Mouse (Mus musculus): Measurements from ENCODE around the gene Suv39h1.
"Not testable (repeated sequence)": the region's sequence is repeated elsewhere in the genome, so short reads cannot be mapped to it uniquely, and the experiment has no call there.

Gene Suv39h1

DNA sequence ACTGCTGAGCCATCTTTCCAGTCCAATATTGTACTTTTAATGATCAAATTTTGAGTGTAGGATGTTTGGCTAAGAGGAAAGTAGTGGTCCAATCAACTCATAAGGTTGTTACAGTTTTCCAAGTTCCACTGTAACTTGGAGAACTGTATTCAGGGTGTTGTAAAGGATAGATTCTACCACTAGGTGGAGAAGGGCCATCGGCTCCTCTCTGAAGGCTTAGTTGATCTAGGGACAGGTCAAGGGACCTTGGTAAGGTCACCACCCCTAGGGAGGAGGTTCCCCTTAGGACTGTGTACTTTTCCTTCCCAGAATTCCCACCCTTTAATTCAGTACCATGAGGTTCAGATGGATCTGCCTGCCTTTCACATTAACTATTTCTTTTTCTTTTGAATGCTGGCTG lies 41.6 kb downstream of the Suv39h1 start:
- DNase-seq (ENCODE audit: low read depth in 2 of 2, low spot score in 2 of 2) = no peak

DNA sequence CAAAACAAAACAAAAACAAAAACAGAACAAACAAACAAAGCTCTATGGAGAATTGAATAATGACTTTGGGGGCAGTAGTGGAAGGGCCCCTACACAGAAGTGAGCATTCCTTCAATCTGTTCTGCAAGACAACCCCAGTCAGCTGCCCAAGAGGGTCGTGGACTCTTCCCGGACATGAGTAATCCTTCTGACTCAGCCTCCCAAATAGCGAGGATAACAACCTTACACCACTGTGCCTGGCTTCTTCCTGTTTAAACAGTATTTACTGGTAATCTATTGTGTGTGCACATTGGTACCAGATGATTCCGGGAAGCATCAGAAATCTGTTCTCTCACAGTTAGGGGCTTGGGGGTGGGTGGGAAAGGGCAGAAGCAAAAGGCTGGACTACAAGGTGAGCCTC lies 47.7 kb downstream of the Suv39h1 start:
- no peak for DNase-seq (ENCODE audit: low read depth in 2 of 2, low spot score in 2 of 2)

DNA sequence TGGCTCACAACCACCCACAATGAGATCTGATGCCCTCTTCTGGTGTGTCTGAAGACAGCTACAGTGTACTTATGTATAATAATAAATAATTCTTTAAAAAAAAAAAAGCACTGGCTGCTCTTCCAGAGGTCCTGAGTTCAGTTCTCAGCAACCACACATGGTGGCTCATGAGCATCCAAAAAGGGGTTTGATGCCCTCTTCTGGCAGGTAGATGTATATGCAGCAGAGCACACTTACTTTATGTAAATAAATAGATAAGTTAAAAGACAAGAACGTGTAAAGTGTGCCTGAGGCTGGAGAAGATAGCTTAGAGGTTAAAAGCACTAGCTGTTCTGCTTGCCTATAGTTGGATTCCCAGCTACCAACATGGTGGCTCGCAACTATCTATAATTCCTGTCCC lies 49.8 kb downstream of the Suv39h1 start:
- no peak for DNase-seq (ENCODE audit: low read depth in 2 of 2, low spot score in 2 of 2)

DNA sequence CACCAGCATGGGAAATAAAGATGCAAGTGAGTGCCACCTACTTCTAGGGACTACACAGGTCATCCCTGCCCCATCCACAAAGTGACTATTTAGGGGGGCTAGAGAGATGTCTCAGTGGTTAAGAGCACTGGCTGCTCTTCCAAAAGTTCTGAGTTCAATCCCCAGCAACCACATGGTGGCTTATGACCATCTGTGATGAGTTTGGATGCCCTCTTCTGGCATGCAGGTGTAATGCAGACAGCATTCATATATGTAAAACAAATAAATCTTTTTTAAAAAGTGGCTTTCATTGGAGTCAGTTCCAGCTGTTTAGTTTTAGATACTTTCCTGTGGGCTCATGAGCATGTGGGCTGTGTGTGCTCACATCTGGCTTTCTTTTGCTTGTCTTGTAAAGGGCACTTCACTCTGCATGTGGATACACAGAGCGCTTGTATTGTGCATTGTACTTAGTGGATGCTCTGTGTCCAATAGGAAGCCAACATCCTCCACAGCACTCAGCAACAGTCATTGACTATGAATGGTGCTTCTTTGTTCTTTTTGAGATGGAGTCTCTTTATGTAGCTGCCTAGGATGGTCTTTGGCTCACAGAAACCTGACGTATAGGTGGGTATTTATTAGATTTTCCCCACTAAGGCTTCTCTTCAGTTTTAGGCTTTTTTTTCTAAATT lies 54.3 kb downstream of the Suv39h1 start:
- DNase-seq (ENCODE audit: low read depth in 2 of 2, low spot score in 2 of 2) = no peak

DNA sequence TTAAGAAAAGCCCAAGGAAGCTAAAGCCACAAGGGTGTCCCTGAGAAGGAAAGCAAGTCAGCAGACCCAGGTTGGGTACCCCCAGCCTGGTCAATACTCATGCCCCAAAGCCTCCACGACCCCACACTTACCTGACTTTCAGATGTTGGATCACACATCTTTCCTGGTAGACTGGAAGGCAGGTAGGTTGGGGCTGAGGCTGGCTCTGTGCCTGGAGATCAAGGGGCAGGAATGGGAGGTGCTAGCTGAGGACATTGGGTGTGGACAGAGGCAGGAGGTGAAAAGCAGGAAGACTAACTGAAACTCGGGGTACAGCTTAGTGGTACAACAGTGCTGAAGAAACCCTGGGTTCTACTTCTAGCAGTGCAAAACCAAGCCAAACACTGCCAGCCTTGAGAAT lies 56.3 kb downstream of the Suv39h1 start, which contains the start of gene Glod5:
Gene Glod5 (minus strand): TSS at position 207 of the 400 bp plus-strand sequence.
- no peak for DNase-seq (ENCODE audit: low read depth in 2 of 2, low spot score in 2 of 2)

DNA sequence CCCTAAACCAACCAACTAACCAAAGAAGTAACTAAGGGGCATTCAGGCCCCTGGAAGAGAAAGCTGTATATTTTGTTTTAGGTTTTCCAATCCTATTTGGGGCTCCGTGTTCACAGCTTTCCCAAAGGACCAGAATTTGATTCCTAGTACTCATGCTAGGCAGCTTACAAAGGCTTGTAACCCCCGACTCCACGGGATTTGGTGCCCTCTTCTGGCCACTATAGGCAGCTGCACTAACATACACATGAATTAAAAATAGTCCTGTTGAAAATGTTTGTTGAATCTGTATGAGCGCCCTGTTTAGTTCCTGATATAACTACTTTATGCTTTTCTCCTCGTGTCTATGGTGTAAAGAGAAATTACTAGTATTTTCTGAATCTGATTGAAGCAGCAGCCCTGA lies 57.4 kb downstream of the Suv39h1 start:
- peak; percentile 1 to 26 for DNase-seq (ENCODE audit: low read depth in 2 of 2, low spot score in 2 of 2)

DNA sequence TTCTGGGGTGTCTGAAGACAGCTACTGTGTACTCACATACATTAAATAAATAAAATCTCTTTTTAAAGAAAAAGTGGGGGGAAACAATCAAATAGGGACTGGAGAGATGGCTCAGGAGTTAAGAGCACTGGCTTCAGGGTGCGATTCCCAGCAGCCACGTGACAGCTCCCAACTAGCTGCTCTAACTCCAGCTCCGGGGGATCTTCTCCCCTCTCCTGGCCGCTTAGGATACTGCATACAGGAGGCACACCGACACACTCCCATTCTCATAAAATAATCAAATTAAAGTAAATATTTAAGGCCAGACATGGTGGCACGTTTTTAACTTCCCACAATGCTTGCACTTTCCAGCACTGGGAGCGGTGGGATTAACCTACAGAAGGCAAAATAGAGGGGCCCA lies 58.9 kb downstream of the Suv39h1 start:
- DNase-seq (ENCODE audit: low read depth in 2 of 2, low spot score in 2 of 2) = not testable (repeated sequence)

DNA sequence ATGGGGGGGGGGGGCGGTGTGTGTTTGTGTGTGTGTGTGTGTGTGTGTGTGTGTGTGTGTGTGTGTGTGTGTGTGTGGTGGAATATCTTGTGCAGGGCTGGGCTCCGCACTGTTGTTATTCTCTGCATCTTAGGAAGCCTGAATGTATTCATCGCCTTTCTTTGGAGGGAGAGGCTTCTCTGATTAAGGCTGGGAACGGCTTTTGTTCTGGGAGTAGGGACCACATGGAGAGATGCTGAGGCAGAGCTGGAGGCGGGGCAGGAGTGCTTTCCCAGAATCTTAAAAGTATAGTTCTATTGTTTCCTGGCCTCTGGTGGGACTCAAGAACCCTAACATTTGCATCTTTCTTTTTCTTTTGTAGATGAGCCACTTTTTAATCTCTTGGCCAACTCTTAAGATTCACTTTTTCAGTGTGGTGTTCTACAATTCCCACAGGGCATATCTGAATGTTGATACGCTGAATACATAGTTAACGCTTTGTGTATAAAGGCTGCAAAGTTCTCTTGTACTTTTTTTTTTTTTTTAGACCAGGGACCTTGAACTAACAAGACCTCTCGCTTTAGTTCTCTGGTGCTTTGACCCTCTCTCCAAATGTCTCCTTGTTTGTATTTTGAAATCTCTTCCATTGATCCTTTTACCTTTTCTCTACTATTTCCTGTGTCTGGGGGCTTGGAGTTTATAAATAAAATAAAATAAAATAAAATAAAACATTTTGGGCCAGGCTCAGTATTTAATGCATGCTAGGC lies 60.8 kb downstream of the Suv39h1 start:
- DNase-seq (ENCODE audit: low read depth in 2 of 2, low spot score in 2 of 2) = no peak

DNA sequence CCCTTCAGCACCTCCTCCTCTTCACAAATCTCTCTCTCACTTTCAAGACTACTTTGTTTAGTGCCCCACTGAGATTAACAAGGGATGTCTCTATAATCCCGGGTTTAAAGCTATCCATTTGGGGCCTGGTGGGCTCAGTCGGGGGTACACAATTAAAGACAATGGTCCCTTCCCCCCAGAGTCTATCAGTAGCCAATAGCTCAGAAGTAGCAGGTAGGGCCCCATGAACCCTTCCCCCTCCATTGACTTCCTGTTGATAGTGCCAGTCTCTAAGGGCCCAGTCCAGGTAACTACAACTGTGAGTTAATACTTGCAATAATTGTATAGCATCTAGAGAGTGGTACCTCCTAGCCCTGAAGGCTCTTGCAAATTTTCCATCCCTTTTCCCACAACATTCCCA lies 61.4 kb downstream of the Suv39h1 start:
- DNase-seq (ENCODE audit: low read depth in 2 of 2, low spot score in 2 of 2) = no peak
